Mouse (Mus musculus): ENCODE measurements around the gene Limk1.

DNA sequence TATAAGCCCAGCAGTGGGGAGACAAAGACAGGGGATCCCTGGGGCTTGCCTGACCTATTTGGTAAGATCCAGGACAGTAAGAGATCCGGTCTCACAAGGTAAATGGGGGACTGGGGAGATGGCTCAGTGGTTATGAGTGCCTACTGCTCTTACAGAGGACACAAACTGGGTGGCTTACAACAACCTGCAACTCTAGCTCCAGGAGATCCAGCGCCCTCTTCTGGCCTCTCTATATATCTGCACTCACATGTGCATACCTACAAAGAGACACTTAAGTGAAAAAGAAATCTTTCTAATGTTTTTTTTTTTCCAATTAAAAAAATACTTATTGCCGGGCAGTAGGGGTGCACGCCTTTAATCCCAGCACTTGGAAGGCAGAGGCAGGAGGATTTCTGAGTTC lies 41.9 kb downstream of the Limk1 start:
- TF ChIP-seq CTCF (IDR thresholded peaks at IDR 0.05; ENCODE audit: extremely low read depth, insufficient read length, insufficient replicate concordance, low read depth, low read length) = no peak
- no peak for TF ChIP-seq POLR2A (IDR thresholded peaks at IDR 0.05; ENCODE audit: low read depth, low read length)
